Comparison of ENCODE assay signal across 8 mouse cellular contexts in genomic region chr11:82045471-82045870, GRCm38 (mm10). TPM values are rescaled to one million over a fixed set of nuclear protein-coding genes. Genes with fewer than 3 reads are reported as not detected.
DNase-seq lines count a peak whose midpoint lies in the region; ATAC-seq and TF ChIP-seq lines count a peak whose summit lies in the region.
"Had no signal": no experiment of that assay in that cellular context is flagged by ENCODE, and none has a peak within 500 bp of the region (broad histone marks: within the 10 kb centered on the region; RNA-seq: fewer than 3 reads in every experiment).

Gene Ccl7 (plus strand): TSS chr11:82045712.

- TF ChIP-seq POLR2A in liver, adult 2 months (IDR thresholded peaks at IDR 0.05; ENCODE audit: extremely low read depth, insufficient read depth, low read length), result no peak

- no peaks in the 10 kb centered on the region for H3K79me2 ChIP-seq in liver, adult 2 months (ENCODE audit: control insufficient read depth, insufficient read depth, low read length)
- peaks cover 18% of the 10 kb centered on the region for H3K79me2 ChIP-seq in macrophage (ENCODE audit: inconsistent target)

- no peaks in the 10 kb centered on the region for H3K36me3 ChIP-seq in liver, adult 2 months (ENCODE audit: control insufficient read depth, insufficient read depth, low read length)
- no peaks in the 10 kb centered on the region for H3K36me3 ChIP-seq in macrophage (ENCODE audit: inconsistent target)
- no peaks in the 10 kb centered on the region for H3K36me3 ChIP-seq in midbrain, embryonic 14.5 days (ENCODE audit: control insufficient read depth, insufficient read depth, low read length)

- H3K4me3 ChIP-seq in liver, adult 2 months (ENCODE audit: insufficient read depth, low read depth, low read length), result no peak within 1 kb of the TSS
- peak within 1 kb of the TSS; percentile 46 for H3K4me3 ChIP-seq in macrophage (ENCODE audit: inconsistent target)
- no peak within 1 kb of the TSS for H3K4me3 ChIP-seq in midbrain, embryonic 14.5 days (replicated peaks; ENCODE audit: low read depth, low read length)

- WGBS in liver, adult 2 months, result 66% methylated on average over 3 of the region's 3 CpGs
- WGBS in macrophage (ENCODE audit: missing documents), result 70% methylated on average over 3 of the region's 3 CpGs
- WGBS in midbrain, embryonic 14.5 days, result 84% methylated on average over 3 of the region's 3 CpGs

- H3K27ac ChIP-seq in liver, adult 2 months (replicated peaks; ENCODE audit: insufficient read depth, low read depth, low read length), result no peak within 1 kb of the TSS
- H3K27ac ChIP-seq in macrophage, result peak within 1 kb of the TSS; percentile 92
- no peak within 1 kb of the TSS for H3K27ac ChIP-seq in midbrain, embryonic 14.5 days (replicated peaks; ENCODE audit: low read depth, low read length)

- no peak for TF ChIP-seq CTCF in liver, adult 2 months (IDR thresholded peaks at IDR 0.05; ENCODE audit: low read depth, low read length)

- H3K4me2 ChIP-seq in midbrain, embryonic 14.5 days (ENCODE audit: low read length), result no peak within 1 kb of the TSS

- peak; percentile 79 for DNase-seq in liver, adult 2 months (ENCODE audit: extremely low read depth, low read depth, low spot score)
- DNase-seq in liver, result no peak
- peak; percentile 61 to 65 for DNase-seq in adrenal gland, postnatal 36 days
- DNase-seq in gonadal fat pad, adult 2 months (ENCODE audit: low read depth), result peak; percentile 38
- no peak for DNase-seq in midbrain, embryonic 14.5 days
- DNase-seq in B cell, adult 2 months, result no peak

- H3K4me1 ChIP-seq in liver, adult 2 months (ENCODE audit: control insufficient read depth, insufficient read depth, low read length), result 0 out of 2 replicates have a peak, but pooled peaks cover 3% of the 10 kb centered on the region
- no peaks in the 10 kb centered on the region for H3K4me1 ChIP-seq in midbrain, embryonic 14.5 days (ENCODE audit: control insufficient read depth, insufficient read depth, low read length)

- no peaks in the 10 kb centered on the region for H3K27me3 ChIP-seq in liver, adult 2 months (ENCODE audit: control insufficient read depth, insufficient read depth, low read length)
- no peaks in the 10 kb centered on the region for H3K27me3 ChIP-seq in midbrain, embryonic 14.5 days (ENCODE audit: control insufficient read depth, insufficient read depth, low read length)

- H3K9ac ChIP-seq in liver, adult 2 months (ENCODE audit: low read depth, low read length), result no peak within 1 kb of the TSS
- no peak within 1 kb of the TSS for H3K9ac ChIP-seq in midbrain, embryonic 14.5 days (replicated peaks; ENCODE audit: low read length)

- H3K9me3 ChIP-seq in midbrain, embryonic 14.5 days (ENCODE audit: control insufficient read depth, low read length), result no peaks in the 10 kb centered on the region

- no peak for ATAC-seq in midbrain, embryonic 14.5 days (ENCODE audit: low FRiP score, low TSS enrichment)

RNA-seq across cellular contexts. Expression of gene Ccl7, which starts in this region (rescaled TPM):
- total RNA-seq in liver, adult 2 months (2014; rRNA removed), result 0.18 and 0.20 TPM in 2 replicates
- not detected in 2 replicates for polyA plus RNA-seq in liver, adult 2 months (2012; rRNA removed)
- 1 to 10 TPM in 1 of 2 experiments, under 1 TPM in 1; 0.95 to 1.9 TPM for total RNA-seq in adrenal gland, postnatal 36 days (2021)
- polyA plus RNA-seq in gonadal fat pad, adult 2 months (2012; rRNA removed), result 1.2 and 7.8 TPM in 2 replicates
- total RNA-seq in macrophage (2018; cell fraction: chromatin; rRNA removed), result 1,000 to 10,000 TPM in 1 of 26 experiments, 100 to 1,000 TPM in 21, 10 to 100 TPM in 4; 14.4 to 1,116 (median 244) TPM
- 1,000 to 10,000 TPM in 10 of 26 experiments, 100 to 1,000 TPM in 13, 10 to 100 TPM in 3; 66.4 to 3,319 (median 600) TPM for total RNA-seq in macrophage (2018; cell fraction: cytosol; rRNA removed)
- total RNA-seq in macrophage (2018; cell fraction: nucleus; rRNA removed), result 1,000 to 10,000 TPM in 13 of 26 experiments, 100 to 1,000 TPM in 12, 10 to 100 TPM in 1; 64.5 to 3,972 (median 989) TPM
- 66.8 to 1,194 TPM (median 74.2 TPM) in 3 replicates for polyA plus RNA-seq in macrophage (2018)
- polyA plus RNA-seq in midbrain, embryonic 14.5 days (2014; fragmentation: Nextera tagmentation; extraction: Ambion mirVana), result 1.9 TPM in 1 of 2 replicates, not detected in the other
- polyA plus RNA-seq: testis, adult 2 months had no signal

Comparison
In these comparisons a context has a peak if more than half of its experiments do, and no peak if none do; other contexts are left out.
1. Peak in DNase-seq in liver, adult 2 months; RNA of the gene not detected or under 1 TPM.
2. DNase-seq: peak in adrenal gland, postnatal 36 days (2 of 2) and gonadal fat pad, adult 2 months (single experiment); none in liver (single experiment), midbrain, embryonic 14.5 days (single experiment) and B cell, adult 2 months (0 of 2).